Comparison of ENCODE assay signal across 8 mouse cellular contexts in genomic region chr10:117845597-117846259, GRCm38 (mm10). TPM values are rescaled to one million over a fixed set of nuclear protein-coding genes. Genes with fewer than 3 reads are reported as not detected.
DNase-seq lines count a peak whose midpoint lies in the region; ATAC-seq lines count a peak whose summit lies in the region.

Rap1b (minus strand) TSS chr10:117846035.

- no peaks in the 10 kb centered on the region for H3K9me3 ChIP-seq in megakaryocyte, embryonic 14.5 days

- no peaks in the 10 kb centered on the region for H3K27me3 ChIP-seq in megakaryocyte, embryonic 14.5 days (replicated peaks)

- peak within 1 kb of the TSS; percentile 95 for H3K4me3 ChIP-seq in megakaryocyte, embryonic 14.5 days (replicated peaks)

- peak; percentile 95 for DNase-seq in ZHBTc4 (ENCODE audit: low read depth, low spot score)
- peak; percentile 93 to 94 for DNase-seq in gastrocnemius, adult 8-10 months (ENCODE audit: low spot score in 2 of 2)
- DNase-seq in hindlimb bud, embryonic 11.5 days (ENCODE audit: extremely low spot score, low read depth, low spot score): peak; percentile 75
- peak; percentile 80 to 93 for DNase-seq in left cerebral cortex, adult 8-10 months (ENCODE audit: low spot score in 2 of 2)
- peak; percentile 96 to 97 for DNase-seq in right cerebral cortex, postnatal 10 days (ENCODE audit: low spot score in 2 of 2)
- peak; percentile 99 for DNase-seq in urinary bladder, postnatal 25 days (ENCODE audit: low spot score)

- peaks cover 34% of the 10 kb centered on the region for H3K36me3 ChIP-seq in megakaryocyte, embryonic 14.5 days (replicated peaks; ENCODE audit: low read length)

- peaks cover 47% of the 10 kb centered on the region for H3K4me1 ChIP-seq in megakaryocyte, embryonic 14.5 days

- peak; percentile 70 for ATAC-seq in common myeloid progenitor, adult 5-6 weeks (replicated peaks; ENCODE audit: low read depth, poor library complexity, severe bottlenecking)

RNA-seq across cellular contexts. Expression of gene Rap1b, which starts in this region (rescaled TPM):
- 152 and 155 TPM in 2 replicates for total RNA-seq in common myeloid progenitor, adult 5-6 weeks (2017)
- total RNA-seq in gastrocnemius, adult 8-10 months (2022): 10 to 100 TPM; 16.5 to 23.0 (median 19.6) TPM
- 10 to 100 TPM; 52.8 to 55.2 (median 53.2) TPM for total RNA-seq in left cerebral cortex, adult 8-10 months (2022)
- 87.7 and 210 TPM in 2 replicates for polyA plus RNA-seq in megakaryocyte, embryonic 14.5 days (2012; ENCODE audit: insufficient read depth, low replicate concordance)

Comparison
In these comparisons a context has a peak if more than half of its experiments do, and no peak if none do; other contexts are left out.
1. Peak in every context shown above with its lines: DNase-seq, ATAC-seq and H3K4me3 ChIP-seq.